Mouse (Mus musculus) embryonic facial prominence, embryonic 10.5 days (tissue): ENCODE measurements around the gene Tut1. TPM values are rescaled to one million over a fixed set of nuclear protein-coding genes. Genes with fewer than 3 reads are reported as not detected.

Experiments
- DNase-seq: peaks from one replicate; pipeline ENCODE4 v3.0.0-alpha.2; 2017; ENCODE audit warnings: low spot score
- H3K27ac ChIP-seq: fragments of 300-500 bp; sonication (generic); replicated peaks from 2 replicates; pipeline ENCODE4 v1.5.1; 2016; ENCODE audit warnings: mild to moderate bottlenecking
- H3K27me3 ChIP-seq: fragments of 300-500 bp; sonication (generic); replicated peaks from 2 replicates; pipeline ENCODE4 v1.6.1; 2016; ENCODE audit warnings: low read depth, mild to moderate bottlenecking; ENCODE audit not compliant: poor library complexity, severe bottlenecking
- H3K36me3 ChIP-seq: fragments of 300-500 bp; sonication (generic); replicated peaks from 2 replicates; pipeline ENCODE4 v1.6.1; 2016; ENCODE audit warnings: mild to moderate bottlenecking, moderate library complexity
- H3K4me1 ChIP-seq: fragments of 300-500 bp; sonication (generic); 2 replicates; pipeline ENCODE4 v1.6.1; 2016
- H3K4me3 ChIP-seq: fragments of 300-500 bp; sonication (generic); 2 replicates; pipeline ENCODE4 v1.5.1; 2016; ENCODE audit warnings: mild to moderate bottlenecking, moderate library complexity
- H3K9me3 ChIP-seq: fragments of 300-500 bp; sonication (generic); 2 replicates; pipeline ENCODE4 v1.6.1; 2016; ENCODE audit warnings: mild to moderate bottlenecking
- WGBS: fragments of 180-500 bp; shearing (Covaris S2); methylation state at CpG from one replicate; pipeline ENCODE4 v1.1.7; 2016; 5-methylcytosine and 5-hydroxymethylcytosine counted together
- polyA plus RNA-seq: library from polyadenylated mRNA; unstranded; fragments of >200 nt; fragmentation: Nextera tagmentation; extraction: Ambion mirVana; gene quantifications from 2 replicates; pipeline ENCODE4 v1.2.1, GENCODE M21; 2016

Tut1 gene
- polyA plus RNA-seq, 1 experiment from 2014 or later, result 45.2 TPM

GRCm38 (mm10) chr19:8929224-8930088 lies 24.2 kb upstream of the Tut1 start, which contains the start of the genes Rom1 and Eml3:
Rom1 (minus strand) TSS chr19:8929356.
Eml3 (plus strand) TSS chr19:8929552.
- peak within 1 kb of the TSS; percentile 89 for H3K4me3 ChIP-seq
- under 1% methylated on average over 73 of the region's 74 CpGs for WGBS
- H3K27ac ChIP-seq, result peak within 1 kb of the TSS; percentile 91
- peak; percentile 84 for DNase-seq
- no peaks in the 10 kb centered on the region for H3K27me3 ChIP-seq
- H3K9me3 ChIP-seq, result no peaks in the 10 kb centered on the region
- peaks cover 63% of the 10 kb centered on the region for H3K36me3 ChIP-seq
- H3K4me1 ChIP-seq, result peaks cover 28% of the 10 kb centered on the region

DNA sequence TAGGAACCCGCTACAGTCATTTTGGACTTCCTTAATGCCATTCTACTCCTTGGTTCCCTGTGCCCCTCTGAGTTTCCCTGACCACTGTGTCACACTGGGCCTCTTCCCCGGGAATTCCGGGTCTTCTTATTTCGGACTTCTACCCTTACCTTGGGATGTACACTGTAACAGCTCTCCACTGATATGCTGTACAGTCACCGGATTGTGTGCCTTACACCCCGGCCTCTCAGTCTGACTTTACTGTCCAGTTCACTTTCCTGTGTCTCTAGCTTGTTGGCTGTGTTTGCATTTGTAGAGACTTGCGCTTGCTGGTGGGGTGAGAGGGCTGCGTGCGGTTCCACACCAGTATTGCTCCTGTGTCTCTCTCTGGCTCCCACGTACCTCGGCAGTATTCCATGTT lies 23.5 kb upstream of the Tut1 start:
- H3K36me3 ChIP-seq, result peaks cover 66% of the 10 kb centered on the region
- WGBS, result 12% methylated on average over 11 of the region's 11 CpGs
- no peak for DNase-seq

GRCm38 (mm10) chr19:8930771-8931170 lies 22.9 kb upstream of the Tut1 start:
- no peak for DNase-seq
- Histone ChIP-seq H3K36me3 (peaks cover 66% of the 10 kb centered on the region), H3K4me1 (peaks cover 28% of the 10 kb centered on the region), H3K27me3 (no peaks in the 10 kb centered on the region), H3K9me3 (no peaks in the 10 kb centered on the region), H3K27ac (peak overlapping the region; percentile 12; the same call in 1 of the 2 replicates), H3K4me3 (peak overlapping the region; percentile 89)
- whole genome bisulfite sequencing, result 79% methylated on average over 7 of the region's 7 CpGs

More for the DNA sequence above, 23.5 kb upstream of the Tut1 start:
- Histone ChIP-seq H3K27ac (peak overlapping the region; percentile 91), H3K9me3 (no peaks in the 10 kb centered on the region), H3K27me3 (no peaks in the 10 kb centered on the region), H3K4me3 (peak overlapping the region; percentile 89), H3K4me1 (peaks cover 28% of the 10 kb centered on the region)

- peaks cover 81% of the 10 kb centered on the region for H3K36me3 ChIP-seq
Measured at GRCm38 (mm10) chr19:8936736-8937135, 16.9 kb upstream of the Tut1 start.

GRCm38 (mm10) chr19:8940526-8941133 lies 13.0 kb upstream of the Tut1 start:
- no peak for DNase-seq
- Histone ChIP-seq H3K4me3 (peak overlapping the region; percentile 97), H3K9me3 (no peaks in the 10 kb centered on the region), H3K27ac (peak overlapping the region; percentile 99), H3K4me1 (peaks cover 38% of the 10 kb centered on the region), H3K36me3 (peaks cover 74% of the 10 kb centered on the region), H3K27me3 (no peaks in the 10 kb centered on the region)
- WGBS, result 79% methylated on average over 15 of the region's 15 CpGs

More at GRCm38 (mm10) chr19:8936736-8937135, 16.9 kb upstream of the Tut1 start:
- Histone ChIP-seq H3K9me3 (no peaks in the 10 kb centered on the region), H3K4me3 (no peak overlapping the region), H3K27me3 (no peaks in the 10 kb centered on the region), H3K27ac (no peak overlapping the region), H3K4me1 (peaks cover 14% of the 10 kb centered on the region)
- WGBS, result 88% methylated on average over 2 of the region's 2 CpGs
- DNase-seq, result no peak

- Histone ChIP-seq H3K27ac (peak overlapping the region; percentile 99), H3K9me3 (no peaks in the 10 kb centered on the region), H3K36me3 (peaks cover 74% of the 10 kb centered on the region), H3K27me3 (no peaks in the 10 kb centered on the region), H3K4me3 (peak overlapping the region; percentile 97), H3K4me1 (peaks cover 38% of the 10 kb centered on the region)
- DNase-seq, result no peak
- WGBS, result 46% methylated on average over 10 of the region's 10 CpGs
Measured at GRCm38 (mm10) chr19:8941136-8941514, 12.5 kb upstream of the Tut1 start.

DNA sequence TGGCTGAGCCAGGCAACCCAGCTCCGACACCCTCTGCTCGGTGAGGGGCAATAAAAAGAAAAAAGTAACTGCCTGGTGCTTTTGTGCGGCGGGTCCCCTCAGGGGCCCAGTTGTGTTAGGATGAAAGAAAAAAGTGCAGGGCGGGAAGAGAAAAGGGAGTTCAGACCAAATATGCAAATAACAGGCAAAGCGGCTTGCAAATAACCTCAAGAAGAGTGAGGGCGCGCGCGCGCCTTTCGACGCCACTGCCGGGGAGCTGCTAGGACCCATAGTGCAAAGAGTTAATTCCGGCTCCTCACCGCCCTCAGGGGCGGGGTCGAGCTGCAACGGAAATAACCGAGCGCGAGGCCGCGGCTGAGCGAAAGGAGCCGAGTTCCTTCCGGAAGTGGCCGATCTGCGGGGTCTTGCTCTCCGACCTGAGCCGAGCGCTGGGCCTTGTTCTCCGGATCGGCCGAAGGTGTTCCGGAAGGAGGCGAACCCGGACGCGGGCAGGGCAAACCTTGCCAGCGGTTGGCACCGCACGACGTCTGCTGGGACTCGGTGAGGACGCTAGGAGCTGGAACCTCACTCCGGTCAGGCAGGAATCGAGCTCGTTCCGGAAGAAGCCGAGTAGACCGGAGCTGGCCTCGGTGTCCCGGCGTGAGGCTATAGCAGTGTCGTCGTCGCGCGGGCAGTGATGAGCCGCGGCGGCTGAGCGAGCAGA lies 12.0 kb upstream of the Tut1 start, which contains the start of gene Mta2:
Gene Mta2 (plus strand): TSS at position 361 of the 703 bp plus-strand sequence.
- WGBS, result under 1% methylated on average over 64 of the region's 64 CpGs
- Histone ChIP-seq H3K27me3 (no peaks in the 10 kb centered on the region), H3K27ac (peak within 1 kb of the TSS; percentile 99), H3K4me3 (peak within 1 kb of the TSS; percentile 97), H3K9me3 (no peaks in the 10 kb centered on the region), H3K4me1 (peaks cover 38% of the 10 kb centered on the region), H3K36me3 (peaks cover 74% of the 10 kb centered on the region)
- DNase-seq, result peak; percentile 99

GRCm38 (mm10) chr19:8942276-8942964 lies 11.2 kb upstream of the Tut1 start:
- Histone ChIP-seq H3K4me3 (peak overlapping the region; percentile 97), H3K36me3 (peaks cover 74% of the 10 kb centered on the region), H3K27ac (peak overlapping the region; percentile 99), H3K9me3 (no peaks in the 10 kb centered on the region), H3K4me1 (peaks cover 38% of the 10 kb centered on the region), H3K27me3 (no peaks in the 10 kb centered on the region)
- WGBS, result under 1% methylated on average over 46 of the region's 46 CpGs
- DNase-seq, result peak; percentile 74

GRCm38 (mm10) chr19:8943047-8943446 lies 10.6 kb upstream of the Tut1 start:
- no peak for DNase-seq
- Histone ChIP-seq H3K27ac (peak overlapping the region; percentile 99), H3K27me3 (no peaks in the 10 kb centered on the region), H3K4me1 (peaks cover 38% of the 10 kb centered on the region), H3K36me3 (peaks cover 74% of the 10 kb centered on the region), H3K9me3 (no peaks in the 10 kb centered on the region), H3K4me3 (peak overlapping the region; percentile 97)
- 76% methylated on average over 2 of the region's 2 CpGs for WGBS

DNA sequence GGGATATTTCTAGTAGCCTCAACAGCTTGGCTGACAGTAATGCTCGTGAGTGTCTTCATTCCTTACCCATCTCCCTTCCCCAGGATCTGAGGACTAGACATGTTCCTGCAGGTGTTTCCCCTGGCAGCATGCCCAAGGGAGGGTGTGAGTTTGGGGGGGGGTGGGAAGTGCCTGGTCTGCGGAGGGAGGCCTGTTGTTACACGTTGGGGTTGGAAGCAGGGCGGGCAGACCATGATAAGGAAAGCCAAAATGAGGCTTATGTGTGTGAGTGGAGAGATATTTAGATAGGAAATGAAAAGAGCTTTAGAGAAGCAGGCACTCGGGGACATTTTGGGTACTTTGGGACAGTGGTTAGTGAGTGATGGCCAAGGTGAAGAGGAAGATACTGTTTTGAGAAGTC lies 9.6 kb upstream of the Tut1 start:
- Histone ChIP-seq H3K36me3 (peaks cover 74% of the 10 kb centered on the region), H3K27ac (peak overlapping the region; percentile 21), H3K27me3 (no peaks in the 10 kb centered on the region), H3K4me3 (peak overlapping the region; percentile 97), H3K9me3 (no peaks in the 10 kb centered on the region), H3K4me1 (peaks cover 38% of the 10 kb centered on the region)
- peak; percentile 35 for DNase-seq
- WGBS, result 76% methylated on average over 5 of the region's 5 CpGs

DNA sequence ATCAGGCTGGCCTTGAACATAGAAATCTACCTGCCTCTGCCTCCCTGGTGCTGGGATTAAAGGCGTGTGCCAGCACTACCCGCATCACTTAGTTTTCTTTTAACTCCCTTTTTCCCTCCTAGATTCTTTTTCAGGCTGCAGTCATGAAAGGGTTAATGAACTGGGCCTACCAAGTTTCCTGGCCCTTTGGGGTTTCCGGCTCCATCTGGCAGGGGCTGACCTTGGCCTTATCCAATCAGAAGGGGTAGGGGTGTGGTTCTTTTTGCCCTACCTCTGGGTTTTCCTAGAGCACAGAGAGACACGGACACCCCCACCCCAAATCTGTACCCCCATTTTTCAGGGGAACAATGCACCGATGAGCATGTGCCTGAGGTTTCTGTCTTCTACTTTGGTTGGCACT lies 8.9 kb upstream of the Tut1 start:
- Histone ChIP-seq H3K4me1 (peaks cover 38% of the 10 kb centered on the region), H3K27me3 (no peaks in the 10 kb centered on the region), H3K4me3 (peak overlapping the region; percentile 97), H3K36me3 (peaks cover 75% of the 10 kb centered on the region), H3K9me3 (no peaks in the 10 kb centered on the region), H3K27ac (peak overlapping the region; percentile 51)
- DNase-seq, result peak; percentile 85
- 48% methylated on average over 5 of the region's 5 CpGs for WGBS

DNA sequence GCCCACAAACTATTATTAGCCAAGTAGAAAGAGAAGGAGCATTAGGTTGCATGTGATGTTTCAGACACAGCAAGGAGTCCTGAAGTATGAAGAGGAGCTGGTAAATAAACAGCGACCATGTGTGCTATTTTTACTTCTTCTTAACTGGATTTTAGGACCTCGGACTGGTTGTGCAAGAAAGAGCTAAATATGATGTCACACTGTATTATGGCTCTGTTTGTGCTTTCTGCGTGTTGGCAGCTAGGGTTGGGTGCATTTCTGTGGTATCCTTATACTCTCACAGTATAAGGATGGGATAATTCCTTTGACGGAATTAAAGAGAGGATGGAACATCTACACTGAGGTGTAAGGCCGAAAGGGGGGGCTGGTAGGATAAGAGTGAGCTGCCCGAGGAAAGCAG lies 8.4 kb upstream of the Tut1 start:
- Histone ChIP-seq H3K36me3 (peaks cover 77% of the 10 kb centered on the region), H3K4me1 (peaks cover 36% of the 10 kb centered on the region), H3K27ac (peak overlapping the region; percentile 51; the same call in 1 of the 2 replicates), H3K9me3 (no peaks in the 10 kb centered on the region), H3K4me3 (peak overlapping the region; percentile 97), H3K27me3 (no peaks in the 10 kb centered on the region)
- 90% methylated on average over 6 of the region's 6 CpGs for WGBS
- no peak for DNase-seq
